Mouse (Mus musculus) left cerebral cortex, postnatal 36 days (tissue): Measurements from ENCODE around the gene Serpina3k. TPM values are rescaled to one million over a fixed set of nuclear protein-coding genes. Genes with fewer than 3 reads are reported as not detected.
A peak's percentile ranks its signal among the peaks of the same experiment; 100 is the strongest.
"Not testable (repeated sequence)": the region's sequence is repeated elsewhere in the genome, so short reads cannot be mapped to it uniquely, and the experiment has no call there.

Experiments
- DNase-seq, 2 experiments: peaks; one replicate each; pipeline ENCODE4 v3.0.0; 2021 to 2022; ENCODE audit warnings: low spot score in 2 of 2, mixed read lengths in 1 of 2
- intact Hi-C: fragments of 180-260 bp; cut with DNase I; formaldehyde crosslinking; loops from one replicate; pipeline ENCODE4 v1.15.1; 2025
- total RNA-seq, 2 experiments: library from RNA; stranded (reverse); gene quantifications; 2 replicates each; pipeline ENCODE4 v1.2.3; 2021

Serpina3k gene
- total RNA-seq = not detected

DNA sequence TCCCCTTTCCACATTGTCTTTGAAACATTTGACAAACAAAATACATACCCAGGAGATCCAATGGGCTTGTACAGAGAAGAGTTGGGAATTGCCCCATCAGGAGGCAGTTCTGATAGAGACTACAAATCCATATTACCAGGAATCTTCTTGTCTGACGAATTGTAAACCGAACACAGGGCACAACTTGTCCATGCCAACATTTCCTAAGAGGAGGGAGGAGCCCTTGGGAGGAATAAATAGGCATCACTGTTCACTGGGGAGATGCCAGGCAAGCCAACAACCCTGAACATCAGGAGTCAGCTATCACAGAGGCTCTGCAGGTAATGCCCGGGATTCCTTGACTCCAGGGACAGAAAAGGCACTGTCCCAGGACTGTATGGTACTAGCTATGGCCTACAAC, at the start of gene Serpina3k, which contains the start of gene Serpina3m:
TSS of gene Serpina3k (plus strand) at position 261 of the 400 bp plus-strand sequence.
TSS of gene Serpina3m (plus strand) at position 261 of the 400 bp plus-strand sequence.
- DNase-seq, intact Hi-C loops: not testable (repeated sequence)

DNA sequence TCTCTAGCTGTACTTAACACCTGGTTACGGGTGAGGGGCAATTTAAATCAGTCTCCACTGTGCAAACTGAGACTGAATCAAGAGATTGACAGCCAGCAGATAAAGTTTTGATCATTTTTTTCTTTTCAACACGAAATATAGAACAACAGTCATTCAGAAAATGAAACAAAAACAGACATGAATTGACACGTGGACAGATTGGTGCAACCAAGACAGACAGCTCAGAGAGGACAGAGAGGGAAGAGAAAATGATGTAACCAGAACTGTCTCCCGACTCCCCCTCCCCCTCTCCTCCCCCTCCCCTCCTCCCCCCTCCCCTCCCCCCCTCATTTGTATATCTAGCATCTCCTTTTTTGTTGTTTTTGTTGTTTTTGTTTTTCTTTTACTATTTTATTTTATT, 48.4 kb upstream of the Serpina3k start:
- intact Hi-C loops = no loop called here
- no peak for DNase-seq

DNA sequence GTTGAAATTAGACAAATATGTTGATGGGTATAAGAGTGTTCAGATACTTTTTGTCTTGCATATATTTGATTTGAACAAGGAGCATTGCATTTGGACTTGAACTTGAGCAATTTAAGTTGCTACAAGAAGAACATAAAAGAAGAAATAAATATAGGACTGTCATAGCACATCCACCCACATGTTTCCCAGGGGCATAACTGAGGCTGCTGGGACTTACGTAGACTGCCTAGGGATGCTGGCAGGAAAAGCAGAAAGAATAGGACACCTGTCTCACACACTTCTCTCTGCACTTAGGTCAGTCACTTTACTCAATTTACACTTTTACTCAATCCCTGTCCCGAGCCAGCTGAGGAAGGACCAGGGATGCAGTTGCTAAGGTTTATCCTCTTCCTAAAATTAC, 44.3 kb upstream of the Serpina3k start:
- intact Hi-C loops = no loop called here
- DNase-seq = no peak

DNA sequence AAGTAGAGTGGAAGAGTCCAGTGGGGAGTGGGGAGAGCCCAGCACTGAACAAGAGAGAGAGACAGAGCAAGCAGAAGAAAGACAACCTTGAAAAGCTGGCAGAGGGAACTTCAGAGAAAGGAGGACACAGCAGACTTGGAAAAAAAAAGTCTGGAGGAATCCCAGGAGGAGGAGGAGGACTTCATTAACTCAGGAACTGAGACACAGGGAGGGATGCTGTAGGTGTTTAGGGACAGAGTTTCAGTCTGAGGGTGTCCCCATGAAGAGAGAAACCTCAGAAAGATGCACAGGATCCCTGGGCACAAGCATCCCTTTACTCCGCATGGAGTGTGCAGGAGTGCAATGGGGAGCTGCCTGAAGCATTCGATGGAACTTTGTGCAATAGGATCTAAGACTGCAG, 40.2 kb upstream of the Serpina3k start:
- DNase-seq = peak in 1 of 2 experiments; percentile 9
- intact Hi-C loops = no loop called here

DNA sequence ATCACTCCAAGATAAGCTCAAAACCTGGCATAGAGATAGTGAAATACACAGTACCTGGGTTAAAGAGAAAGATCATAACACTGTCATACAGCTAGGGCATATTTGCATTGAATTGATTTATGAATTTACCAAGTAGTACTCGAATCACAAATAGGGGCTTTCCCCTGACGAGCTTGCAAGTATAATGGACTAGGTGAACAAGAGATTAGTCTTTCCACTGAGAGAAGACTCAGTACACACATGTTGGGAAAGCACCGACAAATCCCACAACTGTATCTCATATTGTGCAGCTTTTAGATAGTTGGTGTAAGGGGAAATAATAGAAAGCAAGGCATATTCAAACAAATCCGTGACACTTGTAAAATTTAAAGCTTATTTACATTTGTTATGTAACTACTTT, 32.3 kb upstream of the Serpina3k start:
- intact Hi-C loops = no loop called here
- DNase-seq = no peak

DNA sequence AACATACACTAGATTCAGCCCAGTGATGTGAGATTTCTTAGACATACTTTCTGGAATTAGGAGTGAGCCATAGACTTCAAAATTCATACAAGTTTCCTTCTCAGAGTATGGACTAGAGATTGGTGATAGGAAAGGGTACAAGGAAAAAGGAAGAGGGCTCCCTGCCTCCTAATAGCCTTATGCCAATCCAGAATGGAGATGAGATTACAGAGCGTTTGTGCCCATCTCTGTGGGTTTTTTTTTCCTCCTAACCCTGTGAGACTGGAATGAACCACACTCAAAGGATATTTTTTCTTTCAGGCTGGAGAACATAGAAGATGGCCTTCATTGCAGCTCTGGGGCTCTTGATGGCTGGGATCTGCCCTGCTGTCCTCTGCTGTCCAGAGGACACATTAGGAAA, 24.0 kb upstream of the Serpina3k start, which contains the start of gene Serpina3j:
TSS of gene Serpina3j (plus strand) at position 301 of the 400 bp plus-strand sequence.
- intact Hi-C loops = no loop called here
- no peak for DNase-seq

DNA sequence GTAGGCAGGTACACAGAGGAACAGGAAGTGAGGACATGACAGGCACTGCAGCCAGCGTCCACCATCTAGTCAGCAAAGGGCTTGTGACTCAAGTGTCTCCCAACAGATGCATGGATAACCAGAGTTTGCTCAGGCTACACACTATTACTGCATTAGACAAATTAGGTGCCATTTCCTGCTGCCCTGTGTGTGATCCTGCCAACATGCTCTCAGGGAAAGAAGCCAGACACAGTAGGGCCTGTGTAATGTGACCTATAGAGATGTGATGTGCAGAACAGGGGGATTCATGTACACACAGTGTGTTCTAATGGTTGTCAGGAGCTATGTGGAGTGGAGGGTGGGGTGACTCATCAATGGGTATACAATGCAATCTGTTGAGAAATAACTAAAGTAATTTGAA, 15.8 kb upstream of the Serpina3k start:
- no peak for DNase-seq

DNA sequence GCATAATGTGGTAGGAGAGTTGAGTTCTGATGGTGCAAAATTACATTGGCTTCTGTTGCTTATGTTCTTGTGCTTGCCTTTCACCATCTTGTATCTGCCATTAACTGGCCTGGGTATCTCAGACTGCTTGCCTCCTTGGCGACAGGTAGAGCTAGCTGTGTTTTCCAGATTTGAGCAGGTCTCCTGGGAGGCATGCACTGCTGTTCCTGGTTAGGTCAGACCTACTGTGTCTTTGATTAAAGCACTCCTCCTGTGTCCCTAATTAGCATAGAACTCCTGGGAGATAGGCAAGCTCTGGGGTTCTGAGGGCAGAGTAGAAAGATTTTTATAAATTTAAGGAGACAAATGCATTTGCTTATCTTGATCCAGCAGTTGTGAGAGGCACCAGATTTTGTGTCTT, 6.6 kb upstream of the Serpina3k start:
- intact Hi-C loops = no loop called here
- DNase-seq = no peak

More for the DNA sequence above, 15.8 kb upstream of the Serpina3k start:
- intact Hi-C loops = no loop called here

DNA sequence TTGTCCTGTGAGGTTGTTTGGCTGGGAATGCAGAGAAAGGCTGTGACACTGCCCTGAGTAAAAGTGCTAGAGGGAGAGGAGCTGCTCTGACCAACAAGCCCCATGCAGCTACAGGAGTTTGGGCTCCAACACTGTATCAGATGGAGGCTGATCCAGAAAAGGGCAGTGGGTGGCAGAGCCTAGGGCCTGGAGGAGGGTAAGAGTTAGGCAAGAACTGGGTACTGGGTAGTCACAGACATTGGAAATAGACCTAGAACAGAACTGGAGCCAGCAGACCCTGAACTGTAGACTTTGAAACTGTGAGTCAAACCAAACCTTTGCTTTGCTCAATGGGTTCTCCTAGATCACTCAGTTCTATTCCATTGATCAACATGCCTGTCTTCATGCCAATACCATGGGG, 1.4 kb upstream of the Serpina3k start:
- DNase-seq, intact Hi-C loops: not testable (repeated sequence)

DNA sequence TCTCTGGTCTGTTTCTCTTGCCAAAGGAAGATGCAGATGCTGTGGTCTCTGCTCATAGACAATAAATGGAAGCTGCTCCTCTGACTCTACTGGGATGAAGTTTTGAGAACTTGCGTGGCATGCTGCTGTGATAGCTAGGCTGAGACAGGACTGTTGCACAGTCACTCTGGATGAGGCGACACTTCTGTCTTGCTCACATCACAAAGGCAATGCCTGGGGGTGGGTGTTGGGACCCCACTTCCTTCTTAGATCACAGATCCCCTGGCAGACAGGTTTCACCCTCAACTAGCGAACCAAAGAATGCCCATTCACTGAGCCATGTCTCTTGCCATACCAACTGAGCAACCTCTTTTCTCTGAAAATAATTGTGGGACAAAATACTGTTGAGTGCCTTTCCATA, 419 bp downstream of the Serpina3k start:
- no peak for DNase-seq
- intact Hi-C loops = no loop called here

DNA sequence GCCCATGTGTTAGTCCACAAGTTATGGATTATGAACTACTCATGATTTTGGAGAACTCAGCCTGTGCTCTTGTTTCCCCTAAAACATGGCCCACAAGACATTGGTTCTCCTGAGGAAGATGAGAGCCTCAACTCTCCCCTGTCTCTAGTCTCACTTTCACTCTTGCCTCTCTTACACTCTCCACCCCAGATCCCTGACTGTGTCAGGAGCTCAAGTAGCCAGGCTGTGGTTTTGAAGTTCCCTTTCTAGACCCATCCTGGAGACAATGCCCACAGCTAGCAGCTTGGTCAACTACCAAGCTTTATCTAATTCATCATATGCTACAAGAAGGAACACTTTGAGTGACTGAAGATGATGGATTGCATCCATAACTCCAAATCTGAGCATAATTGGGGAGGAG, 4.2 kb downstream of the Serpina3k start:
- DNase-seq, intact Hi-C loops: not testable (repeated sequence)

DNA sequence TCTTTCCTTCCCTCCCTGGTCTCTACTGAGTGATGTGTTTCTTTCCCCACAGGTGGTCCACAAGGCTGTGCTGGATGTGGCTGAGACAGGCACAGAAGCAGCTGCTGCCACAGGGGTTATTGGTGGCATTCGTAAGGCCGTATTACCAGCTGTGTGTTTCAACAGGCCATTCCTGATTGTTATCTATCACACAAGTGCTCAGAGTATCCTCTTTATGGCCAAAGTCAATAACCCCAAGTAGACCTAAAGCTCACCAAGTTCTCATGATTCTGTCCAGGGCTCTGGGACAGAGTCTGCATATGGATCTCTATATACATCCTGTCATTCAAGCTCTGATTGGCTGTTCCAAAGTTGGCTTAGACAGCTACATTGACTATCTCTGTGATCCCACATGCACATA, 6.9 kb downstream of the Serpina3k start:
- no peak for DNase-seq
- intact Hi-C loops = no loop called here

DNA sequence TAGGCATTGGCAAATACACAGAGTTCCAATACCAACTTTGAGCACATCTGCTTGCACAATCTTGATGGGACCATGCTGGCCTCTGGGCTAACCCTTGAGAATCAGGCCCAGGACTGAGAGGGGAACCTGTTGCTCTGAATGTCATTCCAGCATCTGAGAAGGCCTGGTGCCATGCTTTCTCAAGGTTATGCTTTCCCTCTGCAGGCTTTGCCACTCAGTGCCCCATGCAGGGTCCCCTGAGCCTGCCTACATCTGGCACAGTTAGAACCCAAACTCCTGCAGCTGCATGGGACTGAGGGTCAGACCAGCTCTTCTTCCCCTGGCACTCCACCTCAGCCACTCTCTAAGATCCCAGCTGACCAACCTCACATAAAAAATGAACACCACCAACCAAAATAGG, 7.4 kb downstream of the Serpina3k start:
- intact Hi-C loops = no loop called here
- no peak for DNase-seq

DNA sequence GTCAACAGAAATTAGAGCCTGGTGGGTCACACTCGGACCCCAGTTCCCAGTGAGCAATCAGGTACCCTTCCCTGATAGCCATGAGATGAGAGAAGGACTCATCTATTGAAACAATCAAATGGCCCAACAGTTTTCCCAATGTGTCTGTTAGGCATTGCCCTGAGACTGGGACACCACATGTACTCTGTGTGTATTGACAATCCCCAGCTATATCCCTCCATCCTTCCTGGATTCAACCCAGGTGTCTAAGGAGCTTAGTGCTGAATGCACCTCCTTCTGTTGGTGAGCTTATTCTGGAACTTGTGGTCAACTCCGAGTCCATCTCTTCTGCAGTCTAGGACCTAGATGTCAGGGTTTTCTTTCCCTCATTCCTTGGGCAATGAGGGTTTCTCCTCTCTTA, 8.8 kb downstream of the Serpina3k start:
- no peak for DNase-seq
- intact Hi-C loops = no loop called here

DNA sequence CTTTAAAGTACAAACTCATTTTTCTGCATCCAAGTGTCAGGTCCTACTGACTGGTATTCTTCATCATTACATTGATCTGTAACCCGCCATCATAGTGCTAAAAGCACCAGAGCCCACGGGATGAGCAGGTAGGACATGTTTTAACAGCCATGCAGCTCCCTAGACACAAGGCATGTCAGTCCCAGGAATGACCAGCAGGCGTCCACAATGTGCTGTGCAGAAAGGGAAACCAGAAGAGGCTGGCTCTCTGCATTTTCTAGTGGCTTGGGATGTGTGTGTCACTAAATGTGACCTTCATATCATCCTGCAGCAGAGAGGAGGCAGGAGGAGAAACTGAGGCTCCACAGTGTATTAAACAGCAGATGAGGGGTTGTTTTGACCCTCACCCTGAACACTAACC, 13.5 kb downstream of the Serpina3k start:
- intact Hi-C loops = loop anchor here (5.0 kb wide), 1 partner anchor 65 kb away; no protein-coding TSS in a partner anchor
- peak; percentile 32 to 41 for DNase-seq

DNA sequence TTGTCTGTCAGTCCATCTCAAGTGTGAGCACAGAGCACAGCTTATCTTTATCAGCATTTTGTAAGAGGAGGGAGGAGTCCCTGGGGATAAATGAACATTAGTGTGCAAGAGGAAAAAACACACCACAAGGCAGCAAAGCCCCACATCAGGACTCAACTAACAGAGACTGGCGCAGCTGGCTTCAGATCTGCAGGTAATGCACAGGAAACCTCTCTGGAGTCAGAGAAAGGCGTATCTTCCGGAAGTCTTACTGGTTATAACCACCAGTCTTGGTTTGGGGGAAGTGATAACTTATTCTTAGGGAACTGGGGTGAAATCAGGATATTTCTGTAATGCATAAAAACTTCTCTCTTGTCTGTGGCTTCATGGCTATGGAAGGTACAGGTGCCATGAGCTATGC, 17.7 kb downstream of the Serpina3k start:
- intact Hi-C loops = no loop called here

DNA sequence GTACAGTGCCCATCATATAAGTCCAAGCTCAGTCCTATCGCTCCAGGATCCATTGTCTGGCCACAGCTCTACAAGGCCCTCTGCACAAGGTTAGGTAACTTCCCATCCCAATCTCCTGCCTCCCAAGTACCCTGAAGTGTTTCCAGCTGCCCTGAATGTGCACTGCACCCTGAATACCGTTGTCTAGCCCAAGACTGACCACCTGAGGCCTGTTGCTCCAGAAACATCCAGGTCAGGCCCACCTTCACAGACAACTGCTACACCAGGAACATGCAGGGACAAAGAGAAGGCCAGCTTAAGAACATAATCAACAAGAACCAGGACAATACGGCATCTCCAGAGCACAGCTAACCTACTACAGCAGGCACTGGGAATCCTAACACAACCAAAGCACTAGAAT, 31.7 kb downstream of the Serpina3k start:
- intact Hi-C loops = no loop called here
- DNase-seq = no peak

More for the DNA sequence above, 17.7 kb downstream of the Serpina3k start:
- no peak for DNase-seq

DNA sequence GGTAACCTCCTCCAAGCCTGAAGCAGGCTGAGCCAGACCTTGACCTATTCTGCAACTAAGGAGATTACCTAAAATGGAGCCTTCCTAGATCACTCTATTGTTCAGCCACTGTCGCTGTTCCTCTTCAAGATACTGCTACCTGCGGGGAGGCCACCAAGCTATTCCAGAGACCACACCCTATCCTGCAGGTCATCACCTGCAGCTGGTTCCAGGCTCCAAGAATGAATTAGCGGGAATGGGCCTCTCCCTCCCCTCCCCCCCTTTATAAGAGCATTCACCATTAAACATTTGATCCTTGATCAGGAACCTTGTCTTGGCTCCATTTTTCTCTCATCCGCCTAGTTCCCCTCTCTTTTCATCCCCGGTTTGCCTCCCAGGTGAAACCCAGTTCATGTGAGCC, 38.9 kb downstream of the Serpina3k start:
- DNase-seq, intact Hi-C loops: not testable (repeated sequence)

DNA sequence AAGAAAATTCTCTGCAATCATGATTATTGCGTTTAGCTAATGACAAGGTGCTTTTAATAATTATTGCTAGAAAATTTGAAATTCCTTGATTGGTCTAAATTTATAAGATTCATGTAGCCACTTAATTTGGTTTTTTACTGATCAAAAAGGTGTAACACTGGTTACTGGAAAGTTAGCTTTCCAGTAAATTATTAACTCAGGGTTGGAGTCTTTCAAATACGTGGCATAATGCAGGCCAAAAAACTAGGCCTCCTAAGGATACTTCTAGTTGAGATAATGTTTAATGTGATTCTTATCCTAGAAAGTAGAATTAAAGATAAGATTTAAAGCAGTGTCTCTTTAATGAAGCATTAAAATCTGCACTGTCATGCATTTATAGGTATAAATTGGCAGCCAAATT, 40.1 kb downstream of the Serpina3k start:
- DNase-seq, intact Hi-C loops: not testable (repeated sequence)

DNA sequence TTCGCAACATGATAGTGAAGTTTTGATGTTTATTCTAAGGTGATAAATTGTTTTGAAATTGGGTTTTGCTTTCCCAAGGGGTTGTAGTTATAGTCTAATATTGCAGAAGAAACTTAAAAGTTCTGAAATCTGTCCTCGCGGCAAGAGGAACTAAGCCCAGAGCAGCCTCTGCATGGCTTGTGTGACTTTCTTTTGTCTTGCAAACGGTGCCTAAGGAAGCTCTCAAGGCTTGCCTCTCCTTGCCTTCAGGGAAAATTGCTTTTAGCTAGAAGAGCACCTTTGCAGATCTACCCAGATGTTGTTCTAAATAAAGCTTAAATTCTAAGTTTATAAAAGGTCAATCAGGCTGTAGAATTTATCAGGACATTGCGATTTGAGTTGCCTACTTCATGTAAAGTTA, 40.5 kb downstream of the Serpina3k start:
- DNase-seq, intact Hi-C loops: not testable (repeated sequence)

DNA sequence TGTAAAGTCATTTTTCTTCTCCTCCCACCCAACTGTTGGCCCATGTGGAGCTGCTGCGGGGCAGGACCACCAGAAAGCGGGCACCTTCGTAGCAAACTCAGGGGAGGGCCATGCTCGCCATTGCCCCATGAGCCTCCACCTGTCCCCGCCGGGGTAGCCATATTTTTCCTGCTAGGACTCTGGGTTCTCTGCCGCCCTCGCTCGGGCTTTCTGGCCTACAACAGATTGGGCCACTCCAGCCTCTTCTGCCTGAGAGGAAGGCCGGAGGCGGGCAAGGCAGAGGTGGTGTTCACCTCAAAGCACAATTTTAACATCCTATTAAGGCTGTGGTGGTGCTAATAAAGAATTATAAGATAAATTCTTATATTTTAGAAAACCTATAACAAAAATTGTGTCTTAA, 41.6 kb downstream of the Serpina3k start:
- intact Hi-C loops = no loop called here
- no peak for DNase-seq

DNA sequence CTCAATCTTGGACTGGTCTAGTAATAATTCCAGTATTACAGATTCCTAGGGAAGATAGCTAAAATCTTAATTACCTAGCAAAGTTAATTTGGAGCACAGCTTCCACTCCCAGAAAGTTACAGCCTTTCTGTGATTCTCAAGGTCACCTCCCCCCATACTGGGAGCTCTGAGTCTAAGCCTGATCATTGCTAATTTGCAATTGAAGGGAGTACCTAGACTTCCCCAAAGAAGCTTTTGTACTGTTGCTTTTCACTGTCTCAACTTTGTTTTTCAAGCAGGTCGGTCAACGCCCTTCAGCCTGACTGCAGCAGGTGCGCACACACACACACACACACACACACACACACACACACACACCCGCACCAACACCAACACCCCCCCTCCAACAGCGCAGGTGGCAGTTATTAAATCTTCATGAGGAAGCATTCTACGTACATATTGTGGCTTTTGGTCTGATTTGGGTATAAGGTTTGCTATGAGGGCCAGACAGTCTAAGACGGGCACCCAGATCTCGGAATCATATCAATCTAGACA, 42.9 kb downstream of the Serpina3k start:
- DNase-seq, intact Hi-C loops: not testable (repeated sequence)
